Mouse (Mus musculus): ENCODE data around the gene Rpa1. TPM values are rescaled to one million over a fixed set of nuclear protein-coding genes. Genes with fewer than 3 reads are reported as not detected.

Gene Rpa1
- total RNA-seq, 2 experiments from 2014 or later = 60.4 to 62.5 TPM

DNA sequence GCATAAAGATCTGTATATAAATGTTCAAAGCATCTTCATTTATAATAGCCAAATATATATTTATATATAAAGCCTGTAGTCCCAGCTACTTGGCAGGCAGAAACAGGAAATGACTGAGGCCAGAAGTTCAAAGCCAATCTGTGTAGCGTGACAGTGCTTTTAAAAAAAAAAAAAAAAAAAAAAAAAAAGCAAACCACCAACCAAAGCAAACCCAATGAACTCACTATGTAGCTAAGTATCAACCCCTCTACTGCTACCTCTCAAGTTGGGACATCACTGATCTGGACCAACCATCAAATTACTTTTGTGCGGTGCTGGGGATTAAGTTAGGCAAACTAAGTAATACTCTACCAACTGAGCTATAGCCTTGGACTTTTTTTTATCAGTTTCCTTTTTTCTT is 4.0 kb downstream of the Rpa1 start:
- no peak overlapping the region for H3K4me3 ChIP-seq
- H3K27ac ChIP-seq = no peak overlapping the region
- TF ChIP-seq CTCF (IDR thresholded peaks at IDR 0.05) = no peak
- no peak for DNase-seq
- intact Hi-C loops (cut with DNase I) = no loop called here

DNA sequence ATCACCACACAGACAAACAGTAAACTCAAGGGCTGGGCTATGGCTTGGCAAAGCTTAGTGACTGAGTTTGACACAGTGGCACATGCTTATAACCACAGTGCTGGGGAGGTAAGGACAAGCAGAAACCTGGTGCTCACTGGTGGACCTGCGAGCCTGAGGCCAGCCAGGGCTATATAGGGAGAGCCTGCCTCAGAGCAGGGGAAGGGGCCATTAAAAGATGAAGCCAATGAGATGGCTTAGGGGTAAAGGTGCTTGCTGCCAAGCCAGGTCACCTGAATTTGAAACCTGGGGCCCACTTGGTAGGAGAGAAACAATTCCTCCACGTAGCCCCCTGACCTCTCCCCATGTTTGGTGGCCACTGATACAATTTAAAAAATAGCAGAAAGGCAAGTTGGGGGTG is 5.0 kb downstream of the Rpa1 start:
- no peak for DNase-seq
- intact Hi-C loops (cut with DNase I) = no loop called here
- no peak for TF ChIP-seq CTCF (IDR thresholded peaks at IDR 0.05)
- Histone ChIP-seq H3K4me3 (no peak overlapping the region), H3K27ac (no peak overlapping the region)

- DNase-seq = no peak
- Histone ChIP-seq H3K4me3 (no peak overlapping the region), H3K27ac (no peak overlapping the region)
- no peak for TF ChIP-seq CTCF (IDR thresholded peaks at IDR 0.05)
- intact Hi-C loops (cut with DNase I) = no loop called here
Measured at GRCm38 (mm10) chr11:75340698-75341345, 7.3 kb downstream of the Rpa1 start.

GRCm38 (mm10) chr11:75340076-75340475 is 8.0 kb downstream of the Rpa1 start:
- no peak overlapping the region for H3K27ac ChIP-seq
- intact Hi-C loops (cut with DNase I) = no loop called here
- no peak for TF ChIP-seq CTCF (IDR thresholded peaks at IDR 0.05)

GRCm38 (mm10) chr11:75337246-75337645 is 10.9 kb downstream of the Rpa1 start:
- TF ChIP-seq CTCF (IDR thresholded peaks at IDR 0.05) = no peak
- H3K27ac ChIP-seq = no peak overlapping the region
- DNase-seq = no peak
- no peak overlapping the region for H3K4me3 ChIP-seq
- intact Hi-C loops (cut with DNase I) = no loop called here

More at GRCm38 (mm10) chr11:75340076-75340475, 8.0 kb downstream of the Rpa1 start:
- no peak for DNase-seq
- no peak overlapping the region for H3K4me3 ChIP-seq

- H3K27ac ChIP-seq = no peak overlapping the region
- intact Hi-C loops (cut with DNase I) = no loop called here
- no peak overlapping the region for H3K4me3 ChIP-seq
- TF ChIP-seq CTCF (IDR thresholded peaks at IDR 0.05) = no peak
- DNase-seq = no peak
Measured at GRCm38 (mm10) chr11:75336676-75337075, 11.4 kb downstream of the Rpa1 start.

DNA sequence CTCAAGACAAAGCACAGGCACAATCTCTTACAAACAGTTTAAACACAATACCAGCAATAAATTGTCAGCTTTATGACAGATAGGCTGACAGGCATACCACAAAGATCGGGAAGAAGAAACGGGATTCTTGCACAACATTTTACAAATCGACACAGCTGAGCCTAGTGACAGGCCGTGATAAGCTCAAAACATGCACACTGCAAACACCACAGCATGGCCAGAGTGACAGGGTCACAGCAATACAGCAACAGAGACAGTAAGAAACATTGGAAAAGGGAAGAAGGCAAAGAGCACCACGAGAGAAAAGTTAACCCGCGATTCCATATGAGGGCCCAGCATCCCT is 22.2 kb downstream of the Rpa1 start:
- no peak overlapping the region for H3K27ac ChIP-seq

GRCm38 (mm10) chr11:75325116-75325968 is 22.8 kb downstream of the Rpa1 start:
- TF ChIP-seq CTCF (IDR thresholded peaks at IDR 0.05) = no peak
- H3K27ac ChIP-seq = no peak overlapping the region
- intact Hi-C loops (cut with DNase I) = no loop called here
- no peak for DNase-seq
- H3K4me3 ChIP-seq = no peak overlapping the region

More for the DNA sequence above, 22.2 kb downstream of the Rpa1 start:
- no peak for DNase-seq
- intact Hi-C loops (cut with DNase I) = no loop called here
- no peak overlapping the region for H3K4me3 ChIP-seq
- no peak for TF ChIP-seq CTCF (IDR thresholded peaks at IDR 0.05)

DNA sequence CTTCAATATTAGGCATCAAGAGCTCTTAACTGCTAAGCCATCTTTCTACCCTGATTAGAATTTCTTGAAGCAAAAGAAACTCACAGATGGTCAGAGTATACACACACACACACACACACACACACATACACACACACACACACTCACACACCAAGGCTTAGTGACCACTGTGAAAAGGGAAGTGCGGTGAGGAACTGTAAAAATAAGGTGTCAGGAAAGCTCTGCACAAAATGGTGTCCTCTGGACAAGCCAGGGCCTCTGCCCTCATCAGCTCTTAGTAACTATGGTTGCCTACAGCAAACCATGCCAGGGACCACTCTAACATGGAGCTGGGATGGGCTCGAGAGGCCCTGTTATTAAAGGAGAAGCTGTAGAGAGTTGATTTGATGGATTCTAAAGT is 23.7 kb downstream of the Rpa1 start:
- DNase-seq = no peak
- H3K27ac ChIP-seq = no peak overlapping the region
- no peak for TF ChIP-seq CTCF (IDR thresholded peaks at IDR 0.05)
- intact Hi-C loops (cut with DNase I) = no loop called here
- H3K4me3 ChIP-seq = no peak overlapping the region

DNA sequence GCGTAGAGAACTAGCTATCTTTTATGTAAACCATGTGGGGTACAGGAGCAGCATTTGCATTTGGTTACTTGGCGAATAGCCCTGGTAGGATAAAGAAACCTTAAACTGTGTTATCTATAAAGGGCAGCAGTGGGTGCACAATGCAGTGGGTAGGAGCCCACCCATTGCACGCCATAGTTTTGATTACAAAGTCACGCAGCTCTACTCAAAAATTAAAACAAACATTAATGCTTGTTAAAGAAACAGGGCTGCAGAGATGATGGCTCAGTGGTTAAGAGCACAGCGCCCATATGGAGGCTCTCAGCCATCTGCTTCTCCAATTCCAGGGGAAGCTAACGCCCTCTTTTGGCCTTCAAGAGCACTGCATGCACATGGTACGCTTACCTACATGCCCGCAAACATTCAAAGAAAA is 24.8 kb downstream of the Rpa1 start:
- DNase-seq = no peak
- Histone ChIP-seq H3K4me3 (no peak overlapping the region), H3K27ac (no peak overlapping the region)
- intact Hi-C loops (cut with DNase I) = no loop called here
- TF ChIP-seq CTCF (IDR thresholded peaks at IDR 0.05) = no peak

- H3K4me3 ChIP-seq = no peak overlapping the region
- H3K27ac ChIP-seq = no peak overlapping the region
- no peak for TF ChIP-seq CTCF (IDR thresholded peaks at IDR 0.05)
- intact Hi-C loops (cut with DNase I) = no loop called here
- DNase-seq = no peak
Measured at GRCm38 (mm10) chr11:75319246-75319645, 28.9 kb downstream of the Rpa1 start.

GRCm38 (mm10) chr11:75318351-75319221 is 29.5 kb downstream of the Rpa1 start:
- Histone ChIP-seq H3K27ac (no peak overlapping the region), H3K4me3 (no peak overlapping the region)
- intact Hi-C loops (cut with DNase I) = no loop called here
- no peak for TF ChIP-seq CTCF (IDR thresholded peaks at IDR 0.05)
- DNase-seq = no peak

DNA sequence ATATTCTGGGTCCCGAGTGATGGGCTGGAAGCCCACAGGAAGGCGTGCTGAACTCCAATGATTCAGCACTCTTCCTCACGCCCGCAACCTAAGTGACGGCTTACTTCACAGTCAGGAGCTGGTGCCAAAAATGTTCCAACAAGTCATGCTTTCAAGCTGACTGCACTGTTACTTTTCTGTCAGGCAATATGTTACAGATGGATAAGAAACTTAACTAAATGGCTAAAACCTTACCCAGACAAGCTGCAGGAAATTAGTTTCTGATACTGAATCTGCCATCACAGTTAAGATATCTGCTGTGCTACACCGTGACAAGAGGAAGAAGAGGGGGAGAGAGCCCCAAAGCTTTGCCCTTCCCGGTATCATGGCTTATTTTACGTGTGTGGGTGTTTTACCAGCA is 34.3 kb downstream of the Rpa1 start:
- TF ChIP-seq CTCF (IDR thresholded peaks at IDR 0.05) = no peak
- intact Hi-C loops (cut with DNase I) = no loop called here
- no peak overlapping the region for H3K27ac ChIP-seq
- no peak for DNase-seq
- no peak overlapping the region for H3K4me3 ChIP-seq

All from gastrocnemius, adult 2 months (tissue).